In the genomic region with DNA sequence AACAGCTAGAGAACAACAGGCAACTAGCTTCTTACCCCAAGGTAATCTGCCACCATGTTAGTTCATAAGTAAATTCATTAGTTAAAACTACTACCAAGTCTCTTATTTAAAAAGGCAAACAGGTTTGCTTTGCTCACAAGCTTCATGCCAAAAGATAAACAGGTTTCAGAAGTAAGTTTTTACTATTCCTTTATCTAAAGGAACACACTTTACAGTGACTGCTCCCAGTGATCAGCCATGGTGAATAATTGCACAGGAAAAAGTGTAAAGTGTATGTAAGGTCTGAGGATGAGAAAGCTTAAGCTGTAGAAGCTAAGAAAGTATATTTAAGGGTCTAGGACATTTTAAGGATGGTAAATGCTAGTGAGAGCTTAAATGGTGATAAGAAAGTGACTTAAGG, we compare ENCODE assay signal across 24 mouse cellular contexts.
DNase-seq lines count a peak whose midpoint lies in the region; ATAC-seq and TF ChIP-seq lines count a peak whose summit lies in the region.
"Had no signal": no experiment of that assay in that cellular context is flagged by ENCODE, and none has a peak within 500 bp of the region (broad histone marks: within the 10 kb centered on the region; RNA-seq: fewer than 3 reads in every experiment).

No protein-coding gene starts in this region.

- no peak for DNase-seq in liver, embryonic 13.5 days
- DNase-seq in liver = no peak
- no peak for DNase-seq in liver, embryonic 14.5 days (ENCODE audit: low read depth in 3 of 3, low spot score in 3 of 3)
- DNase-seq in cerebellum, adult 2 months = no peak
- DNase-seq in left cerebral cortex, adult 8-10 months (ENCODE audit: low spot score in 2 of 2) = no peak
- DNase-seq: adrenal gland, adult 2 months; adrenal gland, postnatal 14 days; B cell, adult 2 months; cerebellum, adult 11 months; cerebellum, adult 8-10 months; cerebellum, postnatal 10 days; gastrocnemius, postnatal 25 days; heart, adult 18-20 months; heart, postnatal 10 days; heart, postnatal 36 days had no signal

- H3K4me1 ChIP-seq in liver, embryonic 13.5 days (replicated peaks) = peaks cover 79% of the 10 kb centered on the region
- H3K4me1 ChIP-seq in liver, embryonic 14.5 days (replicated peaks; ENCODE audit: control insufficient read depth in 2 of 2, insufficient read depth in 2 of 2, low read length in 1 of 2) = peaks cover 43 to 70% of the 10 kb centered on the region in 2 experiments
- peaks cover 24% of the 10 kb centered on the region for H3K4me1 ChIP-seq in cerebellum, adult 2 months (ENCODE audit: control insufficient read depth, insufficient read depth, low read length)
- H3K4me1 ChIP-seq: forebrain, embryonic 12.5 days; forebrain, embryonic 15.5 days had no signal

- no peaks in the 10 kb centered on the region for H3K27me3 ChIP-seq in liver, embryonic 13.5 days
- no peaks in the 10 kb centered on the region for H3K27me3 ChIP-seq in liver, embryonic 14.5 days (ENCODE audit: control insufficient read depth, insufficient read depth, low read length)
- no peaks in the 10 kb centered on the region for H3K27me3 ChIP-seq in cerebellum, adult 2 months (ENCODE audit: control insufficient read depth, insufficient read depth, low read length)
- H3K27me3 ChIP-seq: forebrain, embryonic 12.5 days; forebrain, embryonic 15.5 days; heart, embryonic 12.5 days; heart, embryonic 15.5 days; hindbrain, embryonic 13.5 days had no signal

- no peaks in the 10 kb centered on the region; the same call in 1 of the 2 replicates for H3K36me3 ChIP-seq in liver, embryonic 13.5 days
- no peaks in the 10 kb centered on the region for H3K36me3 ChIP-seq in liver, embryonic 14.5 days (replicated peaks; ENCODE audit: control insufficient read depth, insufficient read depth, low read depth)
- H3K36me3 ChIP-seq: forebrain, embryonic 12.5 days; forebrain, embryonic 15.5 days; G1E; heart, embryonic 15.5 days; hindbrain, embryonic 10.5 days; hindbrain, embryonic 13.5 days had no signal

- TF ChIP-seq POLR2A in cerebellum, adult 2 months (IDR thresholded peaks at IDR 0.05; ENCODE audit: borderline replicate concordance, insufficient read depth, low read length) = no peak

- H3K9me3 ChIP-seq in liver, embryonic 13.5 days (replicated peaks) = no peaks in the 10 kb centered on the region
- H3K9me3 ChIP-seq in liver, embryonic 14.5 days (ENCODE audit: control insufficient read depth, low read length) = no peaks in the 10 kb centered on the region
- H3K9me3 ChIP-seq: forebrain, embryonic 12.5 days; forebrain, embryonic 15.5 days; G1E; heart, embryonic 12.5 days; heart, embryonic 15.5 days; hindbrain, embryonic 10.5 days; hindbrain, embryonic 13.5 days had no signal

- no peak for TF ChIP-seq CTCF in liver, embryonic 14.5 days (IDR thresholded peaks at IDR 0.05; ENCODE audit: low read depth)
- no peak for TF ChIP-seq CTCF in cerebellum, adult 2 months (IDR thresholded peaks at IDR 0.05; ENCODE audit: borderline replicate concordance, insufficient read depth, low read depth, low read length)

- ATAC-seq in liver, embryonic 13.5 days (ENCODE audit: low read depth) = no peak
- no peak for ATAC-seq in liver, embryonic 14.5 days (ENCODE audit: insufficient read depth)
- peak; percentile 32 for ATAC-seq in megakaryocyte-erythroid progenitor cell, adult 5-6 weeks (replicated peaks; ENCODE audit: low FRiP score, low TSS enrichment, poor library complexity, severe bottlenecking)
- ATAC-seq: forebrain, embryonic 15.5 days; hindbrain, embryonic 16.5 days had no signal

- peak overlapping the region; percentile 63 for H3K9ac ChIP-seq in liver, embryonic 13.5 days
- H3K9ac ChIP-seq in liver, embryonic 14.5 days (replicated peaks) = peak overlapping the region; percentile 50; the same call in 1 of the 2 replicates
- H3K9ac ChIP-seq: forebrain, embryonic 12.5 days; forebrain, embryonic 15.5 days; heart, embryonic 12.5 days; heart, embryonic 15.5 days; hindbrain, embryonic 13.5 days had no signal

- no peak overlapping the region for H3K4me2 ChIP-seq in liver, embryonic 13.5 days
- peak overlapping the region; percentile 13 for H3K4me2 ChIP-seq in liver, embryonic 14.5 days (ENCODE audit: low read depth)
- H3K4me2 ChIP-seq: forebrain, embryonic 12.5 days; forebrain, embryonic 15.5 days; heart, embryonic 12.5 days; heart, embryonic 15.5 days; hindbrain, embryonic 13.5 days had no signal

- peak overlapping the region; percentile 89 for H3K27ac ChIP-seq in liver, embryonic 13.5 days
- H3K27ac ChIP-seq in liver, embryonic 14.5 days = peak overlapping the region; percentile 68
- H3K27ac ChIP-seq in cerebellum, adult 2 months (ENCODE audit: insufficient read depth, low read length) = no peak overlapping the region
- H3K27ac ChIP-seq: forebrain, embryonic 12.5 days; forebrain, embryonic 15.5 days; heart, embryonic 15.5 days; hindbrain, embryonic 10.5 days; hindbrain, embryonic 13.5 days had no signal

- H3K4me3 ChIP-seq in liver, embryonic 13.5 days (replicated peaks) = no peak overlapping the region
- H3K4me3 ChIP-seq in liver, embryonic 14.5 days (ENCODE audit: insufficient read depth in 1 of 2, low read depth in 2 of 2, low read length in 2 of 2) = no peak overlapping the region
- H3K4me3 ChIP-seq in cerebellum, adult 2 months (replicated peaks; ENCODE audit: insufficient read depth, low read depth, low read length) = no peak overlapping the region
- H3K4me3 ChIP-seq: forebrain, embryonic 12.5 days; forebrain, embryonic 15.5 days; heart, embryonic 12.5 days; heart, embryonic 15.5 days; hindbrain, embryonic 10.5 days; hindbrain, embryonic 13.5 days had no signal

- peak; percentile 52 for TF ChIP-seq EP300 in liver, embryonic 14.5 days (IDR thresholded peaks at IDR 0.05; ENCODE audit: low read depth)
